Mouse (Mus musculus) MEL (cell line): ENCODE data around the gene Shroom2. TPM values are rescaled to one million over a fixed set of nuclear protein-coding genes. Genes with fewer than 3 reads are reported as not detected.

Experiments
- DNase-seq: peaks from one replicate; pipeline ENCODE4 v3.0.0; 2011; ENCODE audit warnings: low read depth, low spot score
- H3K27ac ChIP-seq: 2 replicates; pipeline ENCODE4 v1.5.1; 2012; ENCODE audit warnings: low read depth, mild to moderate bottlenecking, control low read depth, low read length, moderate library complexity; ENCODE audit not compliant: control insufficient read depth
- H3K27me3 ChIP-seq, 2 experiments: fragments of 150-350 bp in 1 of 2; sonication (generic) in 1 of 2; 2 replicates each; pipeline ENCODE4 v1.6.1; 2012; ENCODE audit warnings: low read length in 2 of 2, mild to moderate bottlenecking in 2 of 2, improper control_type of control experiment in 1 of 2, moderate library complexity in 1 of 2; ENCODE audit not compliant: insufficient read depth in 2 of 2, control insufficient read depth in 1 of 2
- H3K36me3 ChIP-seq, 2 experiments: 2 replicates each; pipeline ENCODE4 v1.6.1; 2012 to 2014; ENCODE audit warnings: low read length in 2 of 2, improper control_type of control experiment in 1 of 2, inconsistent platforms in 1 of 2, mild to moderate bottlenecking in 1 of 2; ENCODE audit not compliant: insufficient read depth in 2 of 2, control insufficient read depth in 1 of 2
- H3K4me1 ChIP-seq, 2 experiments: fragments of 150-350 bp in 1 of 2; sonication (generic) in 1 of 2; 2 replicates each; pipeline ENCODE4 v1.6.1; 2012; ENCODE audit warnings: low read length in 2 of 2, improper control_type of control experiment in 1 of 2, mild to moderate bottlenecking in 1 of 2; ENCODE audit not compliant: insufficient read depth in 2 of 2, control insufficient read depth in 1 of 2
- H3K4me3 ChIP-seq, 2 experiments: fragments of 150-350 bp in 1 of 2; sonication (generic) in 1 of 2; 2 replicates each; pipeline ENCODE4 v1.5.1; 2012; ENCODE audit warnings: low read depth in 2 of 2, low read length in 2 of 2, mild to moderate bottlenecking in 2 of 2, moderate library complexity in 2 of 2, control low read depth in 1 of 2, improper control_type of control experiment in 1 of 2; ENCODE audit not compliant: control insufficient read depth in 1 of 2, insufficient read depth in 1 of 2
- H3K79me2 ChIP-seq: 2 replicates; pipeline ENCODE4 v1.6.1; 2012; ENCODE audit warnings: mild to moderate bottlenecking, low read length, moderate library complexity; ENCODE audit not compliant: control insufficient read depth, poor library complexity, insufficient read depth
- H3K9ac ChIP-seq: 2 replicates; pipeline ENCODE4 v1.6.1; 2012; ENCODE audit warnings: low read depth, mild to moderate bottlenecking, control low read depth, low read length, moderate library complexity; ENCODE audit not compliant: control insufficient read depth, poor library complexity, severe bottlenecking
- H3K9me3 ChIP-seq: fragments of 150-350 bp; sonication (generic); replicated peaks from 2 replicates; pipeline ENCODE4 v1.6.1; 2012; ENCODE audit warnings: mild to moderate bottlenecking, low read length, improper control_type of control experiment, moderate library complexity; ENCODE audit not compliant: insufficient read depth
- BHLHE40 ChIP-seq: IDR thresholded peaks from 2 replicates; pipeline ENCODE4 v1.6.1; 2012; ENCODE audit warnings: low read depth, mild to moderate bottlenecking, inconsistent platforms, low read length, improper control_type of control experiment, borderline replicate concordance
- CHD2 ChIP-seq: IDR thresholded peaks from 2 replicates; pipeline ENCODE4 v1.6.1; 2011; ENCODE audit warnings: low read length, improper control_type of control experiment
- CTCF ChIP-seq, 3 experiments: IDR thresholded peaks in 2 of 3; conservative IDR thresholded peaks in 1 of 3; 2 replicates each; pipeline ENCODE4 v1.5.1; 2011 to 2012; ENCODE audit warnings: low read length in 3 of 3, low read depth in 2 of 3, mild to moderate bottlenecking in 2 of 3, improper control_type of control experiment in 1 of 3, inconsistent platforms in 1 of 3, mixed read lengths in 1 of 3, moderate library complexity in 1 of 3; ENCODE audit not compliant: control insufficient read depth in 1 of 3, insufficient read depth in 1 of 3, poor library complexity in 1 of 3, severe bottlenecking in 1 of 3
- E2F4 ChIP-seq: IDR thresholded peaks from 2 replicates; pipeline ENCODE4 v1.6.1; 2011; ENCODE audit warnings: low read depth, low read length, improper control_type of control experiment, borderline replicate concordance
- ELF1 ChIP-seq: IDR thresholded peaks from 2 replicates; pipeline ENCODE4 v1.6.1; 2014; ENCODE audit warnings: low read depth, mild to moderate bottlenecking, inconsistent platforms, low read length, improper control_type of control experiment, moderate library complexity
- EP300 ChIP-seq, 2 experiments: IDR thresholded peaks; 2 replicates each; pipeline ENCODE4 v1.6.1; 2011; ENCODE audit warnings: improper control_type of control experiment in 2 of 2, low read length in 2 of 2, low read depth in 1 of 2, mild to moderate bottlenecking in 1 of 2
- GABPA ChIP-seq: IDR thresholded peaks from 2 replicates; pipeline ENCODE4 v1.6.1; 2012; ENCODE audit warnings: low read depth, mild to moderate bottlenecking, inconsistent platforms, low read length, improper control_type of control experiment, moderate library complexity
- GATA1 ChIP-seq: IDR thresholded peaks from 2 replicates; pipeline ENCODE4 v1.6.1; 2011; ENCODE audit warnings: low read depth, low read length, improper control_type of control experiment
- HCFC1 ChIP-seq: IDR thresholded peaks from 2 replicates; pipeline ENCODE4 v1.6.1; 2012; ENCODE audit warnings: low read depth, mild to moderate bottlenecking, inconsistent platforms, low read length, improper control_type of control experiment, moderate library complexity
- JUND ChIP-seq: IDR thresholded peaks from 2 replicates; pipeline ENCODE4 v1.6.1; 2011; ENCODE audit warnings: low read depth, mild to moderate bottlenecking, improper control_type of control experiment, low read length
- MAX ChIP-seq: IDR thresholded peaks from 2 replicates; pipeline ENCODE4 v1.6.1; 2011; ENCODE audit warnings: low read length, improper control_type of control experiment
- MXI1 ChIP-seq: IDR thresholded peaks from 2 replicates; pipeline ENCODE4 v1.6.1; 2011; ENCODE audit warnings: mild to moderate bottlenecking, low read depth, low read length, improper control_type of control experiment
- MYC ChIP-seq: IDR thresholded peaks from 2 replicates; pipeline ENCODE4 v1.6.1; 2011; ENCODE audit warnings: low read depth, mild to moderate bottlenecking, low read length, improper control_type of control experiment, moderate library complexity
- NELFE ChIP-seq: IDR thresholded peaks from 2 replicates; pipeline ENCODE4 v1.6.1; 2011; ENCODE audit warnings: low read depth, low read length, improper control_type of control experiment
- NRF1 ChIP-seq: IDR thresholded peaks from 2 replicates; pipeline ENCODE4 v1.6.1; 2014; ENCODE audit warnings: low read depth, mild to moderate bottlenecking, inconsistent platforms, low read length, improper control_type of control experiment, moderate library complexity; ENCODE audit not compliant: poor library complexity, insufficient read depth, severe bottlenecking
- POLR2A ChIP-seq, 2 experiments: IDR thresholded peaks; 2 replicates each; pipeline ENCODE4 v1.6.1; 2011 to 2012; ENCODE audit warnings: low read length in 2 of 2, mild to moderate bottlenecking in 2 of 2, control low read depth in 1 of 2, improper control_type of control experiment in 1 of 2, low read depth in 1 of 2, moderate library complexity in 1 of 2; ENCODE audit not compliant: control insufficient read depth in 1 of 2, insufficient read depth in 1 of 2, poor library complexity in 1 of 2
- POLR2AphosphoS2 ChIP-seq: IDR thresholded peaks from 2 replicates; pipeline ENCODE4 v1.6.1; 2011; ENCODE audit warnings: low read length, improper control_type of control experiment
- POLR2AphosphoS5 ChIP-seq: IDR thresholded peaks from 2 replicates; pipeline ENCODE4 v1.6.1; 2012; ENCODE audit warnings: low read depth, borderline replicate concordance, mild to moderate bottlenecking, inconsistent platforms, low read length, moderate library complexity, mixed read lengths
- RCOR1 ChIP-seq: IDR thresholded peaks from 2 replicates; pipeline ENCODE4 v1.6.1; 2012; ENCODE audit warnings: low read depth, mild to moderate bottlenecking, inconsistent platforms, low read length, improper control_type of control experiment
- SIN3A ChIP-seq: IDR thresholded peaks from 2 replicates; pipeline ENCODE4 v1.6.1; 2012; ENCODE audit warnings: low read length, improper control_type of control experiment, inconsistent platforms
- TAL1 ChIP-seq: IDR thresholded peaks from 2 replicates; pipeline ENCODE4 v1.6.1; 2012; ENCODE audit warnings: mild to moderate bottlenecking, inconsistent platforms, low read length, moderate library complexity, mixed read lengths
- TCF12 ChIP-seq: IDR thresholded peaks from 2 replicates; pipeline ENCODE4 v1.6.1; 2014; ENCODE audit warnings: low read depth, mild to moderate bottlenecking, inconsistent platforms, low read length, improper control_type of control experiment, moderate library complexity
- UBTF ChIP-seq: IDR thresholded peaks from 2 replicates; pipeline ENCODE4 v1.6.1; 2012; ENCODE audit warnings: low read depth, mild to moderate bottlenecking, inconsistent platforms, low read length, improper control_type of control experiment, moderate library complexity, borderline replicate concordance; ENCODE audit not compliant: insufficient read depth
- USF1 ChIP-seq: IDR thresholded peaks from 2 replicates; pipeline ENCODE4 v1.6.1; 2014; ENCODE audit warnings: low read depth, mild to moderate bottlenecking, inconsistent platforms, low read length, improper control_type of control experiment, moderate library complexity
- USF2 ChIP-seq, 2 experiments: IDR thresholded peaks; 2 replicates each; pipeline ENCODE4 v1.6.1; 2011 to 2012; ENCODE audit warnings: improper control_type of control experiment in 2 of 2, low read length in 2 of 2, borderline replicate concordance in 1 of 2, inconsistent platforms in 1 of 2, low read depth in 1 of 2, mild to moderate bottlenecking in 1 of 2; ENCODE audit not compliant: insufficient read depth in 1 of 2
- ZKSCAN1 ChIP-seq: IDR thresholded peaks from 2 replicates; pipeline ENCODE4 v1.6.1; 2012; ENCODE audit warnings: low read depth, mild to moderate bottlenecking, inconsistent platforms, low read length, improper control_type of control experiment, moderate library complexity
- ZMIZ1 ChIP-seq: IDR thresholded peaks from 2 replicates; pipeline ENCODE4 v1.6.1; 2012; ENCODE audit warnings: low read depth, mild to moderate bottlenecking, inconsistent platforms, low read length, improper control_type of control experiment, moderate library complexity
- ZNF384 ChIP-seq: IDR thresholded peaks from 2 replicates; pipeline ENCODE4 v1.6.1; 2012; ENCODE audit warnings: low read depth, mild to moderate bottlenecking, inconsistent platforms, low read length, improper control_type of control experiment
- polyA plus RNA-seq, 2 experiments: library from polyadenylated mRNA; stranded (reverse) in 1 of 2; unstranded in 1 of 2; fragments of >175 nt in 1 of 2; fragments of >200 nt in 1 of 2; gene quantifications; 2 replicates each; pipeline versions ENCODE4 v1.2.1 to v1.2.4; 2012; ENCODE audit warnings: low replicate concordance in 2 of 2, low read depth in 1 of 2; ENCODE audit not compliant: insufficient read length in 2 of 2, insufficient read depth in 1 of 2, missing spikeins in 1 of 2
- total RNA-seq: library from RNA; depleted of rRNA; stranded (reverse); fragments of 300-350 nt; gene quantifications from 2 replicates; pipeline ENCODE4 v1.2.3, GENCODE M21; 2012

Shroom2 gene
- total and polyA plus RNA-seq, 3 experiments, result not detected

GRCm38 (mm10) chrX:152643201-152643600, 126.1 kb downstream of the Shroom2 start:
- DNase-seq, result no peak
- Histone ChIP-seq H3K79me2 (no peaks in the 10 kb centered on the region), H3K9me3 (no peaks in the 10 kb centered on the region), H3K4me1 (no peaks in the 10 kb centered on the region), H3K4me3 (no peak overlapping the region), H3K27ac (no peak overlapping the region), H3K27me3 (no peaks in the 10 kb centered on the region), H3K9ac (no peak overlapping the region), H3K36me3 (no peaks in the 10 kb centered on the region)
- TF ChIP-seq TCF12 (no peak), POLR2A (IDR thresholded peaks at IDR 0.05; ENCODE audit: control insufficient read depth in 1 of 2, insufficient read depth in 1 of 2, low read depth in 1 of 2, low read length in 2 of 2, poor library complexity in 1 of 2) (no peak), ZNF384 (no peak), SIN3A (no peak), CHD2 (no peak), USF1 (no peak), JUND (no peak), CTCF (IDR thresholded peaks at IDR 0.05 in 2 of 3, conservative IDR thresholded peaks at IDR 0.05 in 1 of 3; ENCODE audit: control insufficient read depth in 1 of 3, insufficient read depth in 1 of 3, low read depth in 2 of 3, low read length in 3 of 3, poor library complexity in 1 of 3, severe bottlenecking in 1 of 3) (no peak), ELF1 (no peak), E2F4 (no peak), USF2 (IDR thresholded peaks at IDR 0.05; ENCODE audit: borderline replicate concordance in 1 of 2, insufficient read depth in 1 of 2, low read depth in 1 of 2, low read length in 2 of 2) (no peak), EP300 (IDR thresholded peaks at IDR 0.05; ENCODE audit: low read depth in 1 of 2, low read length in 2 of 2) (no peak), MAX (no peak), MXI1 (no peak), HCFC1 (no peak), UBTF (no peak), POLR2AphosphoS5 (no peak)

- no peak overlapping the region for H3K4me3 ChIP-seq
- H3K9ac ChIP-seq, result no peak overlapping the region
- no peaks in the 10 kb centered on the region for H3K4me1 ChIP-seq
- no peaks in the 10 kb centered on the region for H3K27me3 ChIP-seq
- H3K36me3 ChIP-seq, result no peaks in the 10 kb centered on the region
- no peak overlapping the region for H3K27ac ChIP-seq
- H3K79me2 ChIP-seq, result no peaks in the 10 kb centered on the region
- no peak for TF ChIP-seq TAL1
- no peak for TF ChIP-seq GATA1
- TF ChIP-seq NELFE, result no peak
- TF ChIP-seq SIN3A, result no peak
- no peak for TF ChIP-seq HCFC1
- TF ChIP-seq CTCF (IDR thresholded peaks at IDR 0.05 in 2 of 3, conservative IDR thresholded peaks at IDR 0.05 in 1 of 3; ENCODE audit: control insufficient read depth in 1 of 3, insufficient read depth in 1 of 3, low read depth in 2 of 3, low read length in 3 of 3, poor library complexity in 1 of 3, severe bottlenecking in 1 of 3), result no peak
- no peak for TF ChIP-seq ZKSCAN1
- TF ChIP-seq GABPA, result no peak
- TF ChIP-seq RCOR1, result no peak
- TF ChIP-seq UBTF, result no peak
- no peak for TF ChIP-seq BHLHE40
- no peak for TF ChIP-seq POLR2A (IDR thresholded peaks at IDR 0.05; ENCODE audit: control insufficient read depth in 1 of 2, insufficient read depth in 1 of 2, low read depth in 1 of 2, low read length in 2 of 2, poor library complexity in 1 of 2)
- TF ChIP-seq POLR2AphosphoS2, result no peak
- TF ChIP-seq CHD2, result no peak
- TF ChIP-seq NRF1, result no peak
- TF ChIP-seq MYC, result no peak
- no peak for TF ChIP-seq ELF1
- TF ChIP-seq ZMIZ1, result no peak
- no peaks in the 10 kb centered on the region for H3K9me3 ChIP-seq
- DNase-seq, result no peak
Measured at GRCm38 (mm10) chrX:152642627-152643026, 126.6 kb downstream of the Shroom2 start.
